Mouse (Mus musculus): ENCODE data around the gene Cenpt.

Cenpt gene

GRCm38 (mm10) chr8:105804797-105805196 is 48.3 kb downstream of the Cenpt start:
- DNase-seq, result no peak

- no peak for DNase-seq
Observed at GRCm38 (mm10) chr8:105801153-105801904, 51.7 kb downstream of the Cenpt start.

DNA sequence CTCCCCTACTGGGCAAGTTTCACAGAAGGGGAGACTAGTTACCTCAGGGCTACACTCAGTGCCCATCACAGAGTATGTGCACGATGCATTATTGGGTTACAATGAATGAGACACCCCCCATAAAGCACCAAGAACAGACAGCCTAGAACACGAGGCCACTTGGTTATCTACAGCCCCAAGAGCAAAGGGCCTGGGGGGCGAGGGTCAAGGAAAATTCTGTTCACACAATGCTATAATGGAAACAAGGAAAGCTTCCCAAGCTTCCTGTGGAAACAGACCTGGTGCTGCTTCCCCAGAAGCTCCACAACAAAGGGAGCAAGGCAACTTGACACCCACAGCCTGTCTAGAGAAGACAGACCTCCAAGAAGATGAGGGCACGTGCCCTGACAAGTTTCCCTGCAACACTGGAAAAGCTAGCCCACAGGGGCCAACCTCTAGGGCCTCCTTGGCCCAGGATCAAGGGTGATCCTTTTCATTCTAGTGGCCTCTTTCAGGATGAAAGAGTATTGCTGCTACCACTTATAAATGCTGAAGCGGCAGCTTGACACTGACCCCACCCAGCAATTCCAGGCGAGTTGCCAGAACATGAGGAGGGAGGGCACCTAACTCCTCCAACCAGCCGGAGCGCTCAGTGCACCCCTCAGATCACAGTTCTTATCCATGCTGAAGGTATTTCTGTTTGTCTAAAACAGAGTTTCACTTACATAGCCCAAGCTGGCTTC is 53.8 kb downstream of the Cenpt start:
- no peak for DNase-seq

DNA sequence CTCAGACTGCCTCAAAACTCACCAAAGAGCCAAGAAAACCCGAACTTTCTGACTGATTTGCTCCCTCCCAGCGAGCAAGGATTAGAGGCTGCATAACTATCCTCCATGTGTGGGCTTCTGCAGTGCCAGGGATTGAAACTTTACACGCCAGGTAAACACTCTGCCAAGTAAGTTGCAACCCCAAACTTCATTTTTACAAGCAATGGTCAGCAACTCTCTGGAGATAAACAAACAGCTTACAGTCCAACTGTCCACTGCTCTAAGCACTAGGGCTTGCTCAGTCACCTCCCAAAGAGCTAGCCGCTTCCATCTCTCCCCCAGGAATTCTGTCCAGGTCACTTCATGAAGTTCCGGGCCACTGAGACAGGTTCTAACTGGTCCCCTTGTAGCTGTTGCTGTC is 54.7 kb downstream of the Cenpt start:
- DNase-seq, result no peak

GRCm38 (mm10) chr8:105795785-105796184 is 57.3 kb downstream of the Cenpt start:
- DNase-seq, result no peak
